Mouse (Mus musculus) layer of hippocampus, adult 6 months (tissue): ENCODE results near the gene Avil. TPM values are rescaled to one million over a fixed set of nuclear protein-coding genes. Genes with fewer than 3 reads are reported as not detected.
A peak's percentile ranks its signal among the peaks of the same experiment; 100 is the strongest.

ENCODE experiments used
- long read RNA-seq, 2 experiments: library from polyadenylated mRNA; unstranded; transcript quantifications; one replicate each; pipeline ENCODE4 v2.0.0; 2019 to 2020
- microRNA-seq: library from miRNA; unstranded; fragments of <30 nt; microRNA quantifications from one replicate; pipeline ENCODE4 v1.2.0, GENCODE M21; 2020
- polyA plus RNA-seq: library from polyadenylated mRNA; unstranded; fragments of <200 nt; fragmentation: Nextera tagmentation; gene quantifications from 2 replicates; pipeline ENCODE4 v1.2.3, GENCODE M21; 2021

Gene Avil
- polyA plus RNA-seq, result 0.04 and 0.10 TPM in 2 replicates
- long read RNA-seq, experiment 1, result 0 reads
- long read RNA-seq, experiment 2, partial matches to known transcripts, result 2 of 3 reads
- long read RNA-seq, experiment 2, other reads (novel, unspliced or antisense), result 1 of 3 reads

DNA sequence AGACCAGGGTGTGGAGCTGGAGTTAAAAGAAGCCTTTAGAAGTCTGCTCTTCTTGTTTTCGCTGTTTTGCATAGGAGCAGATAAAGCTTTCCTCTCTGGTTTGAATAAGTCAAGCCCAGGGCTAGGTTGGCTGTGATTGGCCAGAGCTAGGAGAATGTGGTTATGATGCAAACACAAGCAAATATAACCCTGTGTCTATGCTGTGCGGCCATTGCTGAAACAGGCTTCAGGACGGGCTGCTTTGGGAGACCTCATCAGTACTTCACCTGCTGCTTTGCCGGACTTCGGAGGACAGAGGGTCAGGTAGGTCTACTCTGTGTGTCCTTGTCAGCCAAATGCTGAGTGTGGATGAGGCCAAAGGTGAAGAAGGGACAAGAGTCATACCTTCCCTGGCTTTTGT, at the start of gene Avil:
Gene Avil, plus strand, starts transcription at position 181 of the 400 bp plus-strand sequence.

DNA sequence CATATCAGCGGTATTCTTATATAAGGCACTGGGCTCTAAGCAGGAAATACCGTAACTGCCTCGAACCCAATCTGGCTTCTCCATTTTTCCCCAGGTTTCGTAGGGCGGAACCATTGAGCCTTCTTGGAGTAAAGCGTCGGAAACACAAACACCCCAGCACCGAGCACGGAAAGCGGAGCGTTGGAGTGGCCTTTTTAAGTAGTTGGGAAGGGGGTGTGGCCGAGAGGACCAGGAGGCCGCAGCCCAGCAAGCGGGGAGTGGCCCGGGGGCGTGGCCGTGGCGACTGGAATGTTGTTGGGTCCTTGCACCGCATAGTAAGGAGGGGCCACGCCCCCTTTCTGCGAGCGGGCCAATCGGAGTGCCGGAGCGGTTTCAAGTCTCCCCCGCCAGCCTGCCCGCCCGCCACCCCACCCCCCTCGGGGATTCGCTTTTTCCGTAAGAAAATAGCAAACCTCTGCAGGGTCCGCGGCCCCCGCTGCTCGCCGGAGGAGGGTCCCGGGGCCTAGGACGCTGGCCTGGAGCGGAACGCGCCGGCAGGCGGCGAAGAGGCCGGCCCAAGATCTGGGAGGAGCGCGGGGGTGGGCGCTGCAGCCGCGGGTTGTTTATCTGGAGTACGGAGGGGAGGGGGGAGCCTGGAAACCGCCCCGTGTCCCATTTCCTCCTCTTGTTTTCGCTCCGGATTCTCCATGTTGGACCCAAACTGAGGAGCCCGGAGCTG, 22.1 kb upstream of the Avil start, which contains the start of gene Ctdsp2:
Gene Ctdsp2, plus strand, starts transcription at position 441 of the 718 bp plus-strand sequence.

DNA sequence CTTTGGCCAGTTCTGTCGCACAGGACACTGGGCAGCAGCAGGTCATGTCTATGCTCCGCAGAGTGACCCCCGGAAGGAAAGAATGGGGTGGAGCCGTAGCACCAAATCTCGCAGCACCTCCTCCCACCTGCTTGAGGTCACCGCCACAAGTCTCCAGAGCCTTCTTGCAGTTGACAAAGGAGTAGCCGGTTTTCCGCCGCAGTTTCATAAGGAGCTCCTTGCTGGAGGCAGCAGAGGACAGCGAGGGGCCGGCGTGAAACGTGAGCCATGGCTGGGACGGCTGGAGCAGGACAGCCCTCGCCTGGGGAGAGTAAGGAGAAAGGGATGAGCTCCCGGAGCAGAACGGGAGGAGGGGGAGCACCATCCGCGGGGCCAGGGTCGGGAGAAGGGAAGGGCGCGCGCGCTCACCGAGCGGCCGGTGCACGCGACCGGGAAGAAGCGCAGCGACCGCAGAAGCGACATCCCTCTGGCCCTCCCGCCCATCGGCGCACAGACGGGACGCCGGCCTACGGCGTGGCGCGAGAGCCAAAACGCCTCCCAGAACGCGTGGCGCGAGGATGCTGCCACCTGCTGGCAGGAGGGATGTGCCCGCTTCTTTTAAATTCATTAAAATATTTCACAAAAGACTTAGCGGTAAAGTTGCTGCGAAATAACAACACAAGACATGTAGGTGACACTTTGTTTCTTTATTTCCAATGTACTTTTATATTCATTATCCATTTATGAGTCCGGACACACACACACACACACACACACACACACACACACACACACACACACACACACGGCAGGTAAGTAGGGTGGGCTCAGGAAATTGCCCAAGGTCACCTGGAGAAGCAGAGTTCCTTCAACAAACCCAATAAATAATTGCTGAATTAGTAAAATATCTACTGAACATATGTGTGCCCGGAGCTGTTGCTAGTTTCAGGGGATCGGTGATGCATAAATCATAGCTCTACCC, 30.1 kb downstream of the Avil start, which contains the start of gene Tsfm:
Gene Tsfm, minus strand, starts transcription at position 505 of the 961 bp plus-strand sequence.

DNA sequence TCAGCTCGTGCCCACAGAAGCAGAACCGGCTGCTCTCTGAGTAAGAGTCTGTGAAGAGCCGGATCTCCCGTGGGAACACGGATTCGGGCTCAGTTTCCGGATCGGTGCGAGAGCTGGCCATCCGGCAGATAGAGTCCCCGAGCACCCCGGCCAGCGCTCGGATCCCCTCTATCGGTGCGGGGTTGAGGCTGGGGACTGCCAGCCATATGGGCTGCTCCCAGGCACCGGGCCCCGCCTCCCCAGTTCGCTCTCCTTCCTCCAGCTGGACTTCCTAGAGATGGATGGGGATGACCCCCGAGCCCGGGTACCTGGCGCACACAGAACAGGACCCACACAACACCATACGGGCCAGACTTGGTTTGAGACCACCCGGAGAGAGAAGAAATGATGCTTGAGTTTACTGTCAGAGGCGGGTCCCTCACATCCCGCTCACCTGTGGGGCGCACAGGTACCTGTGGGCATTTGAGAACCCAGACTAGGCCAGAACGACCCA, 40.8 kb downstream of the Avil start, which contains the start of the genes Mettl1 and Eef1akmt3:
Gene Mettl1, plus strand, starts transcription at position 141 of the 493 bp plus-strand sequence.
Gene Eef1akmt3, minus strand, starts transcription at position 240 of the 493 bp plus-strand sequence.

DNA sequence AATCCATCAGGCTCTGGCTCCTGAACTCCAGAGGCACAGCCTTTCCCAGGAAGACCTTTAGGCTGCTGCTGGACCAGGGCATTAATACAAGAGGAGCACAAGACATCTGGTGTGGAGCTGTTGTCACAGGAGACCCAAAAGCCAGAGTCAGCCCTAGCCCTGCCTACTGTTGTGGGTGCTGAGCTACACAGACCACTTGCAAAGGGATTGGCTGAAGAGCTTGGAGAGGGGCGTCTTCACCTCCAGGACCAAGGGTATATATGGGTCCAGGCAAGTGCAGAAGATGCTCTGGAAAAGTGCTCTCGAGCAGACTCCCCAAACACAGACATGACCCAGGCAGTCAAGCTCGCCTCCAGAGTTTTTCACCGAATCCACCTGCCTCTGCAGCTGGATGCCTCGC, 47.4 kb downstream of the Avil start, which contains the start of gene Cyp27b1:
Gene Cyp27b1, plus strand, starts transcription at position 297 of the 400 bp plus-strand sequence.

DNA sequence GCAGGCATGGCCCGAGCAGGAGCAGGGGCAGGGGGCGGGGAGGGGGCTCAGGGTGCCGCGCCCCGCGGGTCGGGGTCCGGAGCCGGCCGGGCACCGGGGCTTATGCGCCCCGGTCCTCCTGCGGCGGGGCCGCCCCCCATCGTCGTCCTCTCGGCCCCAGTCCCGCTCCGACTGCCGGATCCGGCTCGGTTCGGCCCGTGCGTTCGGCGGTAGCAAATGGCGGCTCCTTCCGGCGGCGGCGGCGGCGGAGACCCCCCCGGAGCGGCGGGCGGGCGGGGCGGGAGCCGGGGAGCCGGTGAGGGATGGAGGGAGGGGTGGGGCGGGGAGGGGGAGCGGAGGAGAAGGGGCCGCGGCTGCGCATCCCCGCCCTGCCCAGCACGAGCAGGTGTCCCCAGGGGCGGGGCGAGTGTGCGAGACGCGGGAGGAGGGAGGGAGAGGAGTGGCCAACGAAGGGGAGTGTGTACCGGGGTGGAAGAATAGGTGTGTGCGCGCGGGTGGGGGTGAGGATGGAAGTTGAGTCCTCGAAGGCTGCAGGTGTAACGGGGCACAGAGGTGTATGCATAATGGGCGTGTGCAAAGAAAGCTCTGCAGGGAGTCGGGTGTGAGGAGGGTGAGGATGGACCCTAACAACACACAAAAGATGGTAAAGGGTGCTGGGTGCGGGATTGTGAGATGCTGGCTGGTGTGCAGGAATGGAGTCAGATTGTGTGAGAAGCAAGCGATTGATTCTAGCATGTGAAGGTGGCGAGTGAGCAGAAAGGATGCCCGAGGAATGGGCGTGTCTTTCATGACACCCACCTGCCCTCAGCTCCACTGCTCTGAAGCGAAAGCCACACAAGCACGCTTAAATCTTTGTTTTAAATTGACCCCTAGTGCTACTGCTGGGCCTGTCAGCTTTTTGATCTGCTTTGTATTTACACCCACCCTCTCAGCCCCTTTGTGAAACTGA, 59.7 kb downstream of the Avil start, which contains the start of gene March9:
Gene March9, minus strand, starts transcription at position 217 of the 949 bp plus-strand sequence.

DNA sequence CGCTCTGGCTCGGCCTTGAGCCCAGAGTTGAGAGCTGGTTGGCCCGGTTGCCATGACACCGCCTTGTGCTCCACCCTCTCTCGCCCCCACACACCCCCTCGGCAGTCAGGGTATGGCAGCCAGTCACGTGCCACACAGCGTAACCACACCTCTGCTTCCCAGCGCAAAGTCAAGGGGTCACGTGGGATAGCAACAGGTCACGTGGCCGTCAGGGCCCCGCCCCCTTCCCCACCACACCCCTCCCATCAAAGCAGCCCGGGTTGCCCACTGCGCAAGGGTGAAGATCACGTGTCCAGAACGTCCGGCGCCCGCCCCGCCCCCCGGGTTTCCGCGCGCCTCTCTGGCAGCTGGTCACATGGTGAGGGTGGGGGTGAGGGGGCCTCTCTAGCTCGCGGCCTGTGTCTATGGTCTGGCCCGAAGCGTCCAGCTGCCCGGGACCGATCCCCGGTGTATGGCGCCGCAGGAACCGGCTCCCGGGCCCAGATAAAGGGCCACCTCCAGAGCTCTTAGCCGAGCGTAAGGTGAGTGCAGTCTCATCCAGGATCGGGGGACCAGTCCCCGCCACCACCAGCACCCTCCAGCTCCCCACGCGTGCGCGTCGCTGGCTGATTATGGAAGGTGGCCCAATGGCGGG, 62.8 kb downstream of the Avil start, which contains the start of gene Cdk4:
Gene Cdk4, plus strand, starts transcription at position 296 of the 634 bp plus-strand sequence.

Small RNA genes within 50 kb of the gene (microRNA-seq; reads per million reads assigned to microRNA genes)
- gene Mir26a-2 (61.2 reads per million, percentile 53 among the genes with 10 or more reads in this experiment), gene Mir546 (not detected)

Other genes starting within 250 kb of the Avil start
- gene Atp23, start 99.4 kb upstream of the Avil start, polyA plus RNA-seq, result 21.6 and 24.2 TPM in 2 replicates
- 11.9 and 12.5 TPM in 2 replicates for gene Ctdsp2, start 22.0 kb upstream of the Avil start, polyA plus RNA-seq
- gene Tsfm, start 30.1 kb downstream of the Avil start, polyA plus RNA-seq, result 53.7 and 58.3 TPM in 2 replicates
- gene Mettl1, start 40.7 kb downstream of the Avil start, polyA plus RNA-seq, result 7.8 and 9.2 TPM in 2 replicates
- 0.08 and 0.13 TPM in 2 replicates for gene Eef1akmt3, start 40.8 kb downstream of the Avil start, polyA plus RNA-seq
- gene Cyp27b1, start 47.5 kb downstream of the Avil start, polyA plus RNA-seq, result not detected in 2 replicates
- 1.5 and 1.8 TPM in 2 replicates for gene March9, start 59.5 kb downstream of the Avil start, polyA plus RNA-seq
- gene Cdk4, start 62.8 kb downstream of the Avil start, polyA plus RNA-seq, result 99.0 and 101 TPM in 2 replicates
- gene Tspan31, start 69.6 kb downstream of the Avil start, polyA plus RNA-seq, result 50.4 and 58.3 TPM in 2 replicates
- 22.4 and 25.7 TPM in 2 replicates for gene Agap2, start 74.6 kb downstream of the Avil start, polyA plus RNA-seq
- 24.9 and 33.0 TPM in 2 replicates for gene Os9, start 120.4 kb downstream of the Avil start, polyA plus RNA-seq
- gene B4galnt1, start 164.5 kb downstream of the Avil start, polyA plus RNA-seq, result 86.3 and 104 TPM in 2 replicates
- 2.6 and 2.7 TPM in 2 replicates for gene Slc26a10, start 179.9 kb downstream of the Avil start, polyA plus RNA-seq
- 33.4 and 33.7 TPM in 2 replicates for gene Arhgef25, start 189.4 kb downstream of the Avil start, polyA plus RNA-seq
- gene Dtx3, start 195.0 kb downstream of the Avil start, polyA plus RNA-seq, result 6.5 and 8.7 TPM in 2 replicates
- gene Pip4k2c, start 210.9 kb downstream of the Avil start, polyA plus RNA-seq, result 76.9 and 80.5 TPM in 2 replicates